Mouse (Mus musculus): ENCODE data around the gene Tbx10.

DNA sequence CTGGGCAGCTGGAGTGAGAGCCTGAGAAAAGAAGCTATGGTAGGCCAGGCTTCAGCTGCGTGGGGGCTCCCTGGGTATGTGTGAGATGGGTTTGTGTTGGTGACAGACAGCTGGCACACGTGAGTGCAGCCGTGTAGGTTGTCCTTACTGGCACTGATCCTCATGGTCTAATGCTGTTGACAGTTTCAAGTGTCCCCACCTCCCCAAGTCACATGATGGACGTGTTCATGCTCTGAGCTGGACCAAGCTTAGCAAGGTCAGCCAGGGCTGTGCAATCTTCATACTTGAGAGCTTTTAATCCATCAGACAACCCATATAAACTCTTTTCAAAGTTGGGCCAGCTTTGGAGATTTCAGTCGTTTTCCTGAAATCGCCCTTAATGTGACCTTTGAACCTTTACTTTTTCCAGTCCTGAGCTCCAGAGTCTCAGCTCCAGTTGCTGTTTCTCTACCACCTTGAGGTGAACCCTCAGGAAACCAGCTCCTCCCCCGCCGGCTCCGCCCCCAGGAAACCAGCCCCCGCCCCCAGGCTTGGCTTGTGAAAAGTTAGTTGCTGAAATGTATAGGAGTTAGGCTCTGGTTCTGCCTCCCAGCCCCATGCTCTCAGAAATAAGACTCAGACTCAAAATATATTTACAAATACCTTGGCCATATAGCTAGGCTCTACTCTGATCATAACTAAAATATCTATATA lies 46.5 kb upstream of the Tbx10 start:
- TF ChIP-seq CTCF (IDR thresholded peaks at IDR 0.05; ENCODE audit: low read depth) (no peak), EP300 (IDR thresholded peaks at IDR 0.05; ENCODE audit: low read depth) (no peak)

Data from liver, embryonic 14.5 days (tissue).